Mouse (Mus musculus) kidney, adult 2 months (tissue): Measurements from ENCODE around the gene Glul. TPM values are rescaled to one million over a fixed set of nuclear protein-coding genes. Genes with fewer than 3 reads are reported as not detected.
A peak's percentile ranks its signal among the peaks of the same experiment; 100 is the strongest.

Experiments
- DNase-seq: peaks from one replicate; pipeline ENCODE4 v3.0.0; 2021
- H3K27ac ChIP-seq: fragments of 200-500 bp; 2 replicates; pipeline ENCODE4 v1.5.1; 2012; ENCODE audit warnings: low read depth, low read length, control low read depth, inconsistent platforms; ENCODE audit not compliant: insufficient read depth
- H3K27me3 ChIP-seq: fragments of 200-500 bp; replicated peaks from 2 replicates; pipeline ENCODE4 v1.6.1; 2012; ENCODE audit warnings: mild to moderate bottlenecking, moderate library complexity, low read length, inconsistent platforms; ENCODE audit not compliant: control insufficient read depth, insufficient read depth
- H3K36me3 ChIP-seq: fragments of 200-500 bp; 2 replicates; pipeline ENCODE4 v1.6.1; 2012; ENCODE audit warnings: mild to moderate bottlenecking, moderate library complexity, low read length, inconsistent platforms; ENCODE audit not compliant: control insufficient read depth, insufficient read depth
- H3K4me1 ChIP-seq: fragments of 200-500 bp; 2 replicates; pipeline ENCODE4 v1.6.1; 2011; ENCODE audit warnings: low read length; ENCODE audit not compliant: control insufficient read depth, insufficient read depth
- H3K4me3 ChIP-seq: fragments of 200-500 bp; 2 replicates; pipeline ENCODE4 v1.5.1; 2011; ENCODE audit warnings: mild to moderate bottlenecking, low read depth, low read length, control low read depth; ENCODE audit not compliant: insufficient read depth
- CTCF ChIP-seq: fragments of 200-500 bp; conservative IDR thresholded peaks from 2 replicates; pipeline ENCODE4 v1.5.1; 2011; ENCODE audit warnings: low read depth, mild to moderate bottlenecking, control low read depth, low read length, moderate library complexity, mixed read lengths; ENCODE audit not compliant: insufficient read depth, insufficient read length
- POLR2A ChIP-seq: fragments of 200-500 bp; IDR thresholded peaks from one replicate; pipeline ENCODE4 v1.6.1; 2011; ENCODE audit warnings: low read depth, low read length, control low read depth
- WGBS: fragments of 180-500 bp; shearing (Covaris S2); methylation state at CpG from one replicate; pipeline ENCODE4 v1.1.7; 2018; 5-methylcytosine and 5-hydroxymethylcytosine counted together
- polyA plus RNA-seq: library from polyadenylated mRNA; depleted of rRNA; stranded (reverse); fragments of >200 nt; gene quantifications from 2 replicates; pipeline ENCODE4 v1.2.3, GENCODE M21; 2012

The Glul gene
- polyA plus RNA-seq, 1 experiment = 1,046 TPM

DNA sequence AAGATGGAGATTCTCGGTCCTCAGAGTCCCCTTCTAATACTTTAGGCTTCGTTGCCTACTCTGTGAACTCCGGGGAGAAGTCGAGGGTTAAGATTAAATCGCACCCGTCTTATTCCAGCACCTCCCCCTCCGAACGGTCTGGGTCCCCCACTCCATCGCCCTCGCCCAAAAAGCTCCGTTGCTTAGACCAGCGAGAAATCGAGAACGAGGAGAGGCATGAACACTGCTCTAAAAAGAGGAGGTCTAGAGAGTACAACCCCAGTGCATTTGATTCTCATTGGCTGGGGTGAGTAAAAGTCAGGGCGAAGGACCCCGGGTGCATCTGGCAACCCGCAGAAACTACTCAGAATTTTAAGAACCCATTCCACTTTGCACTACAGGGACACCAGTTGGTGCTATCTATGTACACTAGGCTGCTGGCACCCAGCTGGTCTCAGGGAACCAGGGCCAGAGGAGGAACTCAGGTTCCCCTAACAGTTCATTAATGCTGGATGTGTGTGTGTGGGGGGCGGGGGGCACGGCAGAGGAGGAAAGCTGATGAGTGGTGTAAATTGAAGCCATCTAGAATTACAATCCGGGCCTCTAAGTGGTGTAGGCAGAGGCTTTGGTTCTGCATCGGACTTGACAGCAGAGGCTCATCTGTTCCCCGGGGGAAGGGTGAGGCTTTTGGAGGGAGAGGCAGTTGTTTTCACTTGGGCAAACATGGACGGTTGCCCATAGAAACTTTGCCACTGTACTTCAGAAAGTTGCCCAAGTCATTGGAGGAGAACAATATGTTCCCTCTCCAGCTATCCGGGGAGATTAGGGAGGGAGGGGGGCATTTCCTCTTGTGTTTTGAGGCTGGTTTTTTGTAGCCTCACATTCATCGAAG lies 1.4 kb downstream of the Glul start:
- Histone ChIP-seq H3K27ac (peak overlapping the region; percentile 70), H3K36me3 (peaks cover 4% of the 10 kb centered on the region), H3K4me3 (peak overlapping the region; percentile 74), H3K27me3 (no peaks in the 10 kb centered on the region), H3K4me1 (peaks cover 4% of the 10 kb centered on the region; the same call in 1 of the 2 replicates)
- TF ChIP-seq POLR2A (no peak), CTCF (no peak)
- 3% methylated on average over 25 of the region's 25 CpGs for WGBS
- peak; percentile 79 for DNase-seq

DNA sequence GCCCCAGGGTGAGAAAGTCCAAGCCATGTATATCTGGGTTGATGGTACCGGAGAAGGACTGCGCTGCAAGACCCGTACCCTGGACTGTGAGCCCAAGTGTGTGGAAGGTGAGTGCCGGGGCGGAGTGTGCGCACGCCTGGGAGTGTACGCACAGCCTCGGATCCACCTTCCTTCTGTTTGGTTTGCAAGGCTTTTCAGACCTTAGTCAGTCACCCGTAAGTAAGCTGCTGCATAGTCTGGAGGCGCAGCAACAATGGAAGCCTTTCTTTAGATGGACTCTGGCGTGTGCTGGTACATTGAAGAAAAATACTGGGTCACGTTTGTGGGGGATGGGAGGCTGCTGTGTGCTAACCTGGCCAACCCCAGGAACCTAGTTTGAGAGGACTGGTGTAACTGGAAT lies 3.3 kb downstream of the Glul start:
- 67% methylated on average over 13 of the region's 13 CpGs for WGBS
- peaks cover 4% of the 10 kb centered on the region; the same call in 1 of the 2 replicates for H3K4me1 ChIP-seq
- H3K36me3 ChIP-seq = peaks cover 12% of the 10 kb centered on the region
- H3K4me3 ChIP-seq = peak overlapping the region; percentile 20; the same call in 1 of the 2 replicates
- H3K27me3 ChIP-seq = no peaks in the 10 kb centered on the region
- TF ChIP-seq CTCF (no peak), POLR2A (no peak)
- DNase-seq = no peak
- no peak overlapping the region for H3K27ac ChIP-seq

GRCm38 (mm10) chr1:153904236-153904635 lies 4.5 kb downstream of the Glul start:
- no peak for TF ChIP-seq POLR2A
- no peak for TF ChIP-seq CTCF
- Histone ChIP-seq H3K4me3 (no peak overlapping the region), H3K36me3 (peaks cover 17% of the 10 kb centered on the region), H3K27ac (no peak overlapping the region), H3K4me1 (peaks cover 4% of the 10 kb centered on the region; the same call in 1 of the 2 replicates), H3K27me3 (no peaks in the 10 kb centered on the region)
- 84% methylated on average over 14 of the region's 14 CpGs for WGBS
- DNase-seq = no peak

- peaks cover 19% of the 10 kb centered on the region for H3K36me3 ChIP-seq
These were observed 6.1 kb downstream of the Glul start for GRCm38 (mm10) chr1:153905884-153906283.

GRCm38 (mm10) chr1:153908208-153908607 lies 8.5 kb downstream of the Glul start:
- peaks cover 19% of the 10 kb centered on the region for H3K36me3 ChIP-seq
- no peaks in the 10 kb centered on the region for H3K27me3 ChIP-seq
- no peak for TF ChIP-seq CTCF
- no peak for TF ChIP-seq POLR2A
- H3K27ac ChIP-seq = no peak overlapping the region
- H3K4me3 ChIP-seq = no peak overlapping the region
- 70% methylated on average over 6 of the region's 6 CpGs for WGBS
- DNase-seq = no peak
- peaks cover 13% of the 10 kb centered on the region for H3K4me1 ChIP-seq

More at GRCm38 (mm10) chr1:153905884-153906283, 6.1 kb downstream of the Glul start:
- Histone ChIP-seq H3K27me3 (no peaks in the 10 kb centered on the region), H3K4me1 (peaks cover 15% of the 10 kb centered on the region), H3K4me3 (no peak overlapping the region), H3K27ac (no peak overlapping the region)
- WGBS = 79% methylated on average over 3 of the region's 3 CpGs
- no peak for TF ChIP-seq CTCF
- TF ChIP-seq POLR2A = no peak
- DNase-seq = no peak

DNA sequence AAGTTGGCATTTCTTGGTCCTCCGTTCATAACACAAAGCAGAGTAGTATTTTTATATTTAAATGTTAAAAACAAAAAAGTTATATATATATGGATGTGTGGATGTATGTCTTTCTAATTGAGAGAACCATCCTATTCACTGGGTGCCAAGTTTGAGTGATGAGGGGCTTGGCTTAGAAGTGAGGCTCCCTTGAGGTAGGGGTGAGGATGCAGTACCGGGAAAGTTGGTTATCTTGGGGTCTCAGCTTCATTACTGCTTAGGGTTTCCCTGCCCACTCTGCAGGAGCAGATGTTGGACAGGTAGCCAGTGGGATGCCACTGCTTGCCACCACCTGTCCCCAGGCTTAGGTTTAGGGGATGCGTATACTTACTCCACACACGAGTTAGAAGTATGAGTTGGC lies 9.0 kb downstream of the Glul start:
- Histone ChIP-seq H3K4me1 (peaks cover 13% of the 10 kb centered on the region), H3K27ac (no peak overlapping the region), H3K4me3 (no peak overlapping the region), H3K36me3 (peaks cover 16% of the 10 kb centered on the region), H3K27me3 (no peaks in the 10 kb centered on the region)
- DNase-seq = no peak
- 83% methylated on average over 4 of the region's 4 CpGs for WGBS
- TF ChIP-seq POLR2A (no peak), CTCF (no peak)

GRCm38 (mm10) chr1:153909213-153909962 lies 9.6 kb downstream of the Glul start:
- 60% methylated on average over 10 of the region's 10 CpGs for WGBS
- peaks cover 16% of the 10 kb centered on the region for H3K36me3 ChIP-seq
- H3K4me3 ChIP-seq = no peak overlapping the region
- no peaks in the 10 kb centered on the region for H3K27me3 ChIP-seq
- no peak overlapping the region for H3K27ac ChIP-seq
- peaks cover 13% of the 10 kb centered on the region for H3K4me1 ChIP-seq
- DNase-seq = no peak
- no peak for TF ChIP-seq POLR2A
- no peak for TF ChIP-seq CTCF
